Mouse (Mus musculus): ENCODE results near the gene Prdm8.

The Prdm8 gene

GRCm38 (mm10) chr5:98184971-98185805 lies 18.2 kb downstream of the Prdm8 start:
- DNase-seq (ENCODE audit: low spot score), result no peak

DNA sequence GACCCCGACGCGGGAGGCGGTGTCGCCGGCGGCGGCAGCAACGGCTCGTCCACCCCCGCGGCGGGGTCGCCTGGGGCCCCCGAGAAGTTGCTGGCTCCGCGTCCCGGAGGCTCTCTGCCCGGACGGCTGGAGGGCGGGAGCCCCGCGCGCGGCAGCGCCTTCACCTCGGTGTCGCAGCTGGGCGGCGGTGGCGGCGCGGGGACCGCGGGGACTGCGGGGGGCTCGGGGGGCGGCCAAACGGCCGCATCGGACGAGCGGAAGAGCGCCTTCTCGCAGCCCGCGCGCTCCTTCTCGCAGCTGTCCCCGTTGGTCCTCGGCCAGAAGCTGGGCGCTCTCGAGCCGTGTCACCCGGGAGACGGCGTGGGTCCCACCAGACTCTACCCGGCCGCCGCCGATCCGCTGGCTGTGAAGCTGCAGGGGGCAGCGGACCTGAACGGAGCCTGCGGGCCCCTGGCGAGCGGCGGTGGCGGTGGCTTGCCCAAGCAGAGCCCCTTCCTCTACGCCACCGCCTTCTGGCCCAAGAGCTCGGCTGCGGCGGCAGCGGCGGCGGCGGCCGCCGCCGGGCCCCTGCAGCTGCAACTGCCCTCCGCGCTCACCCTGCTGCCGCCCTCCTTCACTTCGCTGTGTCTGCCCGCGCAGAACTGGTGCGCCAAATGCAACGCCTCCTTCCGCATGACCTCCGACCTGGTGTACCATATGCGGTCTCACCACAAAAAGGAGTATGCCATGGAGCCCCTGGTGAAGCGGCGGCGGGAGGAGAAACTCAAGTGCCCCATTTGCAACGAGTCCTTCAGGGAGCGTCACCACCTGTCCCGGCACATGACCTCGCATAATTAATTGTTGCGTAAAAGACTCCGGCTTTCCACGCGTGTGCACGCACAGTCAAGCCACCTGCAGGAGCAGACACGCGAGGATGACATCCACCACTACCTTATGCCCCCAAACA lies 19.1 kb downstream of the Prdm8 start:
- no peak for DNase-seq (ENCODE audit: low spot score)

GRCm38 (mm10) chr5:98189181-98190180 lies 22.5 kb downstream of the Prdm8 start:
- DNase-seq (ENCODE audit: low spot score), result no peak

- no peak for DNase-seq (ENCODE audit: low spot score)
Observed at GRCm38 (mm10) chr5:98192295-98192983, 25.4 kb downstream of the Prdm8 start.

- DNase-seq (ENCODE audit: low spot score), result no peak
Observed at GRCm38 (mm10) chr5:98194959-98195358, 28.0 kb downstream of the Prdm8 start.

DNA sequence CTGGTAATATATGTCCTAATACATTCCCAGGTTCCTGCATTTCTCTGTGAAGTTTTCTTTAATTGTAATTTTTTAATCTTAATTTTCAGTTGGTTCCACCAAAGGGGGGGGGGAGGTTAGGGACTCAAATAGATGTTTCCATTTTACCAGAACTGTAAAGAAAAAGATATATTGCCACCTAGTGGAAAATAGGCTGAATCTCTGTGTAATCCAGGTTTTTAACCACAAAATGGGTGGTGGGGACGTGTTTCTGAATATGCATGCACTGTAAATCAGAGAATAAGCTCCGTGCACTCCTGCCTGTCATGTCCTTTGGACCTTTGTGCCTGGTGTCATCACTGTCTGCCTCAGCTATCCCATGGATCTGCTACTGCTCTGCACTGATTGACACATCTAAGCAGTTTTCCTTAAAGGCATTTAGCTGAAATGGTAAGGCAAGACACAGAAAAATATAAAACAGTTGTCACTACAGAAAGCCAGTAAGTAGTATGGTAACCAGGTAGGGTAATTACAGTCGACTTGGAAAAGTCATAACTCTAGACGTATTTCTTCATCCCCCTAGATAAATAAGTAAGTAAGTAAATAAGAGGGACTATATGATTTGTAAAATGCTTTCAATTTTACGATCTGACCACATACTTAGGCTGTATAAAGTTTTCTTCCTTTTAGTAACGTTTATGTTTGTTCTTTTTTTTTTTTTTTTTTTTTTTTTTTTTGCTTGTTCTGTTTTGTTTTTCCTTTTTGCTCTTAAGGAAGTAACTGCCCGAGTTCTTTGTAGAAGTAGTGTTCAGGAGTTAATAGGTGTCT lies 31.6 kb downstream of the Prdm8 start:
- DNase-seq (ENCODE audit: low spot score), result no peak

GRCm38 (mm10) chr5:98199219-98199552 lies 32.2 kb downstream of the Prdm8 start:
- no peak for DNase-seq (ENCODE audit: low spot score)

- no peak for DNase-seq (ENCODE audit: low spot score)
Observed at GRCm38 (mm10) chr5:98201606-98202005, 34.6 kb downstream of the Prdm8 start.

- DNase-seq (ENCODE audit: low spot score), result no peak
Observed at GRCm38 (mm10) chr5:98202996-98203395, 36.0 kb downstream of the Prdm8 start.

- DNase-seq (ENCODE audit: low spot score), result no peak
Observed at GRCm38 (mm10) chr5:98212501-98212900, 45.5 kb downstream of the Prdm8 start.

GRCm38 (mm10) chr5:98221956-98222355 lies 55.0 kb downstream of the Prdm8 start:
- no peak for DNase-seq (ENCODE audit: low spot score)

DNA sequence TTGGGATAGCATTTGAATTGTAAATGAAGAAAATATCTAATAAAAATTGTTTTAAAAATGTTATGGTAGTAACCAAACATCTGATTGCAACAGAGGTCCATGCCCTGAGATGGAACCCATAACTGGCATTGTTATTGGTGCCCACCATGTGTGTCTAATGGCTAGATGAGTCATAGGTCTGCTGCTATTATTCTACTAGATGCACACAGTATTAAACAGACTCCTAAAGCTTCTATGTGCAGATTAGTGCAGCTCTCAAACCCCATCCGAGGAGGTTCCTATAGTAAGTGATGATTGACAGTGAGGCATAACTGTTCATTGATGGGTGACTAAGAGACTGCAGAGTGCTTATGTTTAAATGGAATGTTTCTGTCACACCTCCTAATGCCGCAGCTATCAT lies 59.7 kb downstream of the Prdm8 start:
- no peak for DNase-seq (ENCODE audit: low spot score)

DNA sequence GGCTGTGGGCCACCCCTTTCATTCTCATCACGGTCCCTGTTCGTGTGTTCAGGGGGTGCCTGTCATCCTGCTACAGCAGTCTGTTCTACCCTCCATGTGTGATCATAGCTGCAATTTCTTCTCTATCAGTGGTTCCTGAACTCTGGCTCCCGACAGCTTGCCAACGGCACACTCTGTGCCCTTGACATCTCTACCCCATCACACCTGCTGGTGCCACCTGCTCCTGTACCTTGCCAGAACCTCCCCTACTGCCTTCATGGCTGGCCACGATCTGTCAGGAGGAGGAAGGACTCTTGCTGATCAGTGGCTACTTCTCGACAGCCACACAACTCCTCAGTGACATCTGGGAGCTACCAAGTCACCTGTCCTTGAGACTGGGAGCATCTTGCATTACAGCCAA lies 62.5 kb downstream of the Prdm8 start:
- no peak for DNase-seq (ENCODE audit: low spot score)

DNA sequence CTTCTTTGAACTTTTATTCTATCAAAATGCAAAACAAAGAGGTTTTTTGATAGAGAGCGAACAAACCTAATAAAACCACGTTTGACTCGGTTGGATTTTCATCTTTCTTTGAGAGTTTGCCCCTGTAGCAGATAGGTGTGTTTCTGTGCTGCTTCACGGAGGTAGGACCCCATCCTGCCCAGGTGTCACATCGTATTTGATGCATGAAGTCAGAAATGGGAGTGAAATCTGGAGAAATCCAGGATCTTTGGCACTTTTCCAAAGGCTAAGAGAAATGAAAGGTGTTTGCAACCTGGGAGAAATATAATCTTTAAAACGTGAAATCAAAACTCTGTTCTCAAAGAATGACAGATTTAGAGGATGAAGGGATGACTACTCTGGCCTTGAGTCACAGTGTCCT lies 71.5 kb downstream of the Prdm8 start:
- DNase-seq (ENCODE audit: low spot score), result no peak
